Mouse (Mus musculus) lung, postnatal 14 days (tissue): ENCODE measurements at regions not wholly inside any gene's neighbourhood (a gene's known extent, or its start where the extent isn't known, plus 50 kb on each side); places are given as distances from the start of the nearest gene placed in this dataset.

Experiments used
- DNase-seq: peaks from one replicate; pipeline ENCODE4 v3.0.0; 2021

GRCm38 (mm10) chr15:59171120-59171519 is 282.0 kb downstream of the Gm49356 start:
- no peak for DNase-seq

- no peak for DNase-seq
Measured at GRCm38 (mm10) chr15:59173452-59174245, 284.6 kb downstream of the Gm49356 start.

- peak; percentile 57 for DNase-seq
Measured at GRCm38 (mm10) chr15:59174246-59174751, 285.2 kb downstream of the Gm49356 start.

GRCm38 (mm10) chr15:59174893-59175531 is 285.9 kb downstream of the Gm49356 start:
- no peak for DNase-seq

- DNase-seq = no peak
Measured at GRCm38 (mm10) chr15:59180076-59180475, 291.0 kb downstream of the Gm49356 start.

GRCm38 (mm10) chr15:59184461-59184860 is 295.4 kb downstream of the Gm49356 start:
- DNase-seq = peak; percentile 51

GRCm38 (mm10) chr15:59187566-59187965 is 298.5 kb downstream of the Gm49356 start:
- DNase-seq = no peak

GRCm38 (mm10) chr15:59188371-59188770 is 299.3 kb downstream of the Gm49356 start:
- DNase-seq = no peak

GRCm38 (mm10) chr15:59190511-59190910 is 301.4 kb downstream of the Gm49356 start:
- DNase-seq = no peak

GRCm38 (mm10) chr15:59194421-59194820 is 305.3 kb downstream of the Gm49356 start:
- peak; percentile 44 for DNase-seq

GRCm38 (mm10) chr15:59196351-59196750 is 307.3 kb downstream of the Gm49356 start:
- no peak for DNase-seq

GRCm38 (mm10) chr15:59197455-59198391 is 308.6 kb downstream of the Gm49356 start:
- DNase-seq = peak; percentile 74

- no peak for DNase-seq
Measured at GRCm38 (mm10) chr15:59201386-59201785, 312.3 kb downstream of the Gm49356 start.

- no peak for DNase-seq
Measured at GRCm38 (mm10) chr15:59201894-59202670, 313.0 kb downstream of the Gm49356 start.

GRCm38 (mm10) chr15:59203097-59203849 is 314.2 kb downstream of the Gm49356 start:
- no peak for DNase-seq

GRCm38 (mm10) chr15:59203850-59204625 is 314.9 kb downstream of the Gm49356 start:
- DNase-seq = peak; percentile 70

- no peak for DNase-seq
Measured at GRCm38 (mm10) chr15:59205091-59205490, 316.0 kb downstream of the Gm49356 start.

- DNase-seq = no peak
Measured at GRCm38 (mm10) chr15:59205544-59205943, 316.4 kb downstream of the Gm49356 start.

GRCm38 (mm10) chr15:59206636-59207035 is 317.5 kb downstream of the Gm49356 start:
- no peak for DNase-seq

GRCm38 (mm10) chr15:59207976-59208375 is 318.9 kb downstream of the Gm49356 start:
- DNase-seq = no peak

GRCm38 (mm10) chr15:59212362-59212761 is 323.3 kb downstream of the Gm49356 start:
- no peak for DNase-seq
